Mouse (Mus musculus): ENCODE measurements around the gene Sfrp5.

DNA sequence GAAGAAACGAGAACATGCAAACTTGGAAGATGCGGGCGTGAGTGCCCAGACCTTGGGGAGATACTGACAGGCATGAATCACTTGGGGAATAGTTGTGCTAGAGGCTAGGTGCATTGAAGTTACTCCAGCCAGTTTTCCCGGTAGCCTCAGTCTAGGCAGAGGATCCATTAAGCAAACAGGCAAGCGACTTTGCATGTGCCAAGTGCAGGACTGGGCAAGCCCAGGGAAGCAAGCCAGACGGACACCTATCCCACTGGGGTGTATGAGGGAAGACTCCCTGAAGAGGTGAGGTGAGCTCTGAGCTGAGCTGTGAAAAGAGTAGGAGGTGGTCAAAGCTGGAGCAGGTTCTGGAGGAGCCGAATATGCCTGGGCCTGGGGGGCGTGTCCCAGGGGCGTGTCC lies 34.6 kb downstream of the Sfrp5 start:
- TF ChIP-seq CTCF (IDR thresholded peaks at IDR 0.05; ENCODE audit: low read depth, low read length) (no peak), POLR2A (IDR thresholded peaks at IDR 0.05; ENCODE audit: borderline replicate concordance, low read depth, low read length) (no peak)
